Mouse (Mus musculus): Measurements from ENCODE around the gene Cav3.

The Cav3 gene

DNA sequence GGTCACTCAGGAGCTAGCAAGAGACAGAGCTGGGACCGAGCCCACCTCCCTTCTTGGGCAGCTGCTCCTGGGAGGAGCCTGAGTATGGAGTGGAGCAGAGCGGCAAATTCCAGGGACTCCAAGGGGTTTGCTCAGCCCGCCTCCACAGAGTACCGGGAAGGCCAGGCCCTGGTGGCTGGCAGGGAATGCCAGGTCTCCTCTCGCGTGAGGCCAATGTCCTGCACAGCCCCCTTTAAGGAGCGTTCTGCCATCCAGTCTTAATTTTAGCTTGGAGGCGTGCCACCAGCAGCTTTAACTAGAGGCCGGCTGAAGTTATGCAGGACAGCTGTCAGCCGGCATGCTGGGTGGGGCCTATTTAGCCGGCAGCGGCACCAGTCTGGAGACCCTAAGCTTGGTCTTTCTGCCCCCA is at the start of gene Cav3:
Gene Cav3 (plus strand): TSS at position 165 of the 409 bp plus-strand sequence.
- peak; percentile 72 to 78 for DNase-seq (ENCODE audit: low spot score in 2 of 2)

DNA sequence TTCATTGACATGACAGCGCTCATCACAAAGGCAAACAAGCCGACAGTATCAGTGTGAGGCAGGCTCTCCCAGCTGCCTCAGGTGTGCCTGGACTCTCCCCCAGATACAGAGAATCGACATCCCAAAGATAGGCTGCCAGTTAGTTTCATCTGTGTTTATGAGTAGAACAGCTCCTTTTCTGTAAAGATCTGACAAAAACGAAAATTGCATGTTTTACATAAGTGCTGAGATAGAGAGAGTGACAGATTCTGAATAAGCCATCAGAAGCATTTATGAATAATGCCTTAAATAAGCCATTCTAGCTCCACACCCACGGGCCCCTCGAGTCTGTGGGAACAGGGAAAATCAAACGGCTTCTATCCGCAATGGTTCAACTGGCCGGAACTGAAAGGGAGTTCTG is 40.0 kb upstream of the Cav3 start:
- no peak for DNase-seq (ENCODE audit: low spot score in 2 of 2)

GRCm38 (mm10) chr6:112420883-112421282 is 38.4 kb upstream of the Cav3 start:
- DNase-seq (ENCODE audit: low spot score in 2 of 2), result no peak

- no peak for DNase-seq (ENCODE audit: low spot score in 2 of 2)
These were observed 35.4 kb upstream of the Cav3 start for GRCm38 (mm10) chr6:112423746-112424501.

GRCm38 (mm10) chr6:112426018-112426732 is 33.1 kb upstream of the Cav3 start:
- no peak for DNase-seq (ENCODE audit: low spot score in 2 of 2)

- no peak for DNase-seq (ENCODE audit: low spot score in 2 of 2)
These were observed 13.6 kb upstream of the Cav3 start for GRCm38 (mm10) chr6:112445675-112446074.

- DNase-seq (ENCODE audit: low spot score in 2 of 2), result no peak
These were observed 2.2 kb downstream of the Cav3 start for GRCm38 (mm10) chr6:112461459-112461858.

DNA sequence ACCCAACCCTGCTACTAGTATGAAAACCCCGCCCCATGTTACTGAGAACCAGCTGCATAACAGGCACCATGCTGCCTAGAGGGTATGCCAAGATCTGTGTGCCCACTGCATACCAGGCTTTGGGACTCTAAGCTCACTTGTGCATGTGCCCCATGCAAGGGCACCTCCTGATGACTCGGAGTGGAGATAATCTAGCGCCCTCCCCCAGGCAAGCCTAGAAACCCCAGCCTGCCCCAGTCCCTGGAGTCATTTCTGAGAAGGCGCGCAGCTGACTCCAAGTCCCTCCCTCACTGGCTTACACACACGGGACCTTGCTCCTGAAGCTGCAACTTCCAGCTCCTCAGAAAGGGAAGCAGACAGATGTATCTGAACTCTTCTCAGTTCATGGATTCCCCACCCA is 4.0 kb downstream of the Cav3 start:
- peak; percentile 42 to 51 for DNase-seq (ENCODE audit: low spot score in 2 of 2)

DNA sequence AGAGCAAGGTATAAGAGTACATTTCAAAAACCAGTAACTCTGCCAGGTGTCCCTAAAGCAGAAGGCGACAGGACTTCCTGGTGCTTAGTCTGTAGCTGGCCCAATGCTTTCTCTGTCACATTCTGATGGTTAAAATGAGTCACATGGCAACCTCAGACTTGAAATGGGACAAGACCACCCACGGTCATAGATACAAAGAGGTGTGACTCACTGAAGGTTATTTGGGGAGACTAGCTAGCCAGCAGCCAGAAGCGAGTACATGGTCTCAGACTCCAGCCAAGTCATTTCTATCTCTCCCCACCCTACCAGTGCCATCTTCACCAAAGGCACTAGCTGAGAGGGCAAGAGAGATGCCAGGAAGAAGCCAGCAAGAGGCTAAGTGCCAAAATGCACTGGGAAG is 6.1 kb downstream of the Cav3 start:
- no peak for DNase-seq (ENCODE audit: low spot score in 2 of 2)

DNA sequence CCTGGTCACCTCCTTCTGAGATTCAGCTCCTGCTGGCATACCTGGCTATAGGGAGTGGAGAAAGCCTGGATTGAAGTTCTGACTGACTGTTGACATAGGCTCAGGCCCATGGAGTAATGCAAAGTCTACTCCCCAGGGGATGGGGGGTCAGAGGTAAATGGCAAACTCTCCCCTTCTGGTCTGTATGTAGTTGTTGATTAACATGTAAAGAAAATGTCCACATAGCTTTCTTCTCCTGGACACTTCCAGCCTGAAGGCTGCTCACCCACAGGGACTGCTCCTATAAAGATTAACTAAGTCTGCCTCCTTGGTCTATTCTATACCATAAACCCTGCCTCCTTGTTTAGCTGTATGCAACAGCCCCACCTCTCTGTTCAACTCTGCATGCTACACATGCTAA is 6.7 kb downstream of the Cav3 start:
- no peak for DNase-seq (ENCODE audit: low spot score in 2 of 2)

DNA sequence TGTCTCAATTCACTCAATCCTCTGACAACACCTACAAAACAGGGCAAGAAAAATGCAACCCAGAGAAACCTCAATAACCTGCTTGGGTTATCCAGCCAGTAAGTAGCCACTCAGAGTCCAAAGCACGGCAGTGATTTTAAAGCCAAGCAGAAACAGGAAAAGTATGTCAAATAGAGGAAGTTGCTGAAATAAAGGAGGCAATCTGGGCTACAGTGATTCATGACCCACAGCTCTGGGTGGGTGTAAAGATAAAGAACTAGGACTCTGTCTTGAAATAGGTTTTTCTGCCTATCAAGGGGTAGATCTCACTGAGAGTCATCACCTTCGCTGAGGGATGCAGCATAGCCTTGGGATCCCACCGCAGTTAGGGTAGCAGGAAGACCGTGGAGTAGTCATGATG is 12.3 kb downstream of the Cav3 start:
- DNase-seq (ENCODE audit: low spot score in 2 of 2), result no peak

- no peak for DNase-seq (ENCODE audit: low spot score in 2 of 2)
These were observed 20.6 kb downstream of the Cav3 start for GRCm38 (mm10) chr6:112479861-112480260.

- no peak for DNase-seq (ENCODE audit: low spot score in 2 of 2)
These were observed 25.0 kb downstream of the Cav3 start for GRCm38 (mm10) chr6:112484316-112484715.

- DNase-seq (ENCODE audit: low spot score in 2 of 2), result no peak
These were observed 28.7 kb downstream of the Cav3 start for GRCm38 (mm10) chr6:112487993-112488392.

DNA sequence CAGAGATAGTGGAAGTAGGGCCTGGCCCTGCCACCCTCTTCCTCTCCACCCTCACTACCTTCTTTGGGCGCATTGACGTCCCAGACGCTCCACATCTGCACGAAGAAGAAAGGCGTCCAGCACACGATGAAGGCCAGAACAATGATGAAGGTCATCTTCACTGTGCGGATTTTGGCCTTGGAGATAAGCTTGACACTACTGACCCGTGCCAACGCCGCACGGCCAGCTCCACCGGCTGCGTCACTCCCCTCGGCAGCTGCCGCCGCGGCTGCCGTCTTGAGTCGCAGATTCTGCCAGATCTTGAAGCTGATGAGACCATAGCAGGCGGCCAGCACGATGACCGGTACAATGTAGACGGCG is 29.5 kb downstream of the Cav3 start:
- no peak for DNase-seq (ENCODE audit: low spot score in 2 of 2)

- DNase-seq (ENCODE audit: low spot score in 2 of 2), result no peak
These were observed 30.0 kb downstream of the Cav3 start for GRCm38 (mm10) chr6:112489181-112489909.

DNA sequence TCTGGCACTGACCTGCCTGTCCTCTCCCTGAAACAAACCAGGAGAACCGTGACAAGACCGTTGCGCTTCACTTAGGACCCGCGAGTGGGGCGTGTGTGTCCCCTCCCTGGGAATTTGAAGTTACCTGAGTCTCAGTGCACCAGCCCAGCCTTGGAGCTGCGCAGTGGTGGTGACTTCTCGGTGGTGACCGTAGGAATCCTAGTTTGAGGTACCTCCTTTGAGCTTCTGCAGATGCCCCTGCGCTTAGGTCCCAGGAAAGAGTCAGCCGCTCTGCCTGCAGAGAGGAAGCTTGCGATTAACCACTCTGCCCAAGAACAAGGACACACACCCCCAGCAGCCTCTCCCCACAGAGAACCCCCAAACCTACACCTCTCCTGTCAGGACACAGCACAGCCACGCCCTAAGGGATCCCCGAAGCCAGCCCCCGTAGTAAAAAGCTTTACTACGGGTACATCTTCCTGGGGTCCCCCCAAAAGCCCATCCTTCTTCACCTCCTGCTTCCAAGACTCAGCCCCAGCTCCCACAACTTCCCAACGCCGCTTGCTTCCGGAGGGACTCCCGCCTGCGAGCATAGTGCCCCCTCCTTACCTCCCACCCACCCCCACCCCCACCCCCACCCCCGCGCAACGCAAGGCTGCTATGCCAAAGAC is 30.7 kb downstream of the Cav3 start, which contains the start of gene Oxtr:
Gene Oxtr (minus strand): TSS at position 34 of the 650 bp plus-strand sequence.
- no peak for DNase-seq (ENCODE audit: low spot score in 2 of 2)

GRCm38 (mm10) chr6:112490625-112491242 is 31.4 kb downstream of the Cav3 start:
- DNase-seq (ENCODE audit: low spot score in 2 of 2), result peak; percentile 49 to 72

GRCm38 (mm10) chr6:112491521-112491920 is 32.2 kb downstream of the Cav3 start:
- no peak for DNase-seq (ENCODE audit: low spot score in 2 of 2)

DNA sequence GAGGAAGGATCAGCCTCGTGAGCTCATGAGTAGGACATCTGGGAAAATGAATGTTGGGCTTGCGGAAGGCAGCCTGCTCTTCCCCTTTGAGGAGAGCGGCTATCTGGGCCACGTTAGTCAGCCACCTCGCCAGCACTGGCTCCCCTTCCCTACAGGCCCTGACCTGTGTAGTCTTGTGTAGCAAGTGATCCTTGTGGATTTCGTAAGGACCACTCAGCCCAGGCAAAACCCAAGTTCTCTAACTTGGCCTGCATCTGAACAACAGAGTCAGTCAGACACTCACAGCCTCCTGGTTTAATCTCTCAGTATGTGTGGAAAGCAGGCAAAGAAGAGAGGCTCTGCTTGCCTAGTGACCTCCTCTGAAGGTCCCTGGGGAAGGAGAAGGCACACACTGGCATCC is 33.4 kb downstream of the Cav3 start:
- no peak for DNase-seq (ENCODE audit: low spot score in 2 of 2)

DNA sequence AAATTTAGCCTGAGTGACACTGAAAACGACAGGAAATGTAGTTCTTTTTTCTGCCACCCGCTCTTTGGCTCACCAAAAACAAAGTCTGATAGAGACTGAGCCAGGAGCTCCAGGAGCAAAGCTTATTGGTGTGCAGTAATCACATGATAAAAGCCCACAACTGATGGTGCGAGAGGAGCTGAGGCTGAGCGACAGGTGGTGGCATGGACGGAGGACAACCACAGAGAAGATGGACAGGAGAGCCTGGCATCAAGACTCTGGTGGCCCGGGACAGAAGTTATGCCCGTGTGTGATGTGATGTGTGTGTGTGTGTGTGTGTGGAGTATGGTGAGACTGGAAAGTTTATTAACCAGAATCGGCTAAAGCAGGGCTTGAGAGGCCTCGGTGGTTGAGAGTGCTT is 34.1 kb downstream of the Cav3 start:
- no peak for DNase-seq (ENCODE audit: low spot score in 2 of 2)
